Mouse (Mus musculus) hindbrain, embryonic 11.5 days (tissue): ENCODE measurements around the gene Gm38119. TPM values are rescaled to one million over a fixed set of nuclear protein-coding genes. Genes with fewer than 3 reads are reported as not detected.
"Not testable (repeated sequence)": the region's sequence is repeated elsewhere in the genome, so short reads cannot be mapped to it uniquely, and the experiment has no call there.

Source experiments
- ATAC-seq: fragments of 200-750 bp; cut with Nextera tagmentation; 2 replicates; pipeline ENCODE4 v1.8.0; 2017; ENCODE audit warnings: mild to moderate bottlenecking, moderate TSS enrichment, moderate library complexity; ENCODE audit not compliant: low FRiP score
- DNase-seq: peaks from one replicate; pipeline ENCODE4 v3.0.0-alpha.2; 2015; ENCODE audit warnings: low spot score
- H3K27ac ChIP-seq: fragments of 300-500 bp; sonication (generic); 2 replicates; pipeline ENCODE4 v1.5.1; 2014; ENCODE audit warnings: mild to moderate bottlenecking, low read depth, low read length
- H3K27me3 ChIP-seq: fragments of 300-500 bp; sonication (generic); 2 replicates; pipeline ENCODE4 v1.6.1; 2014; ENCODE audit warnings: mild to moderate bottlenecking, low read length, moderate library complexity, mixed read lengths; ENCODE audit not compliant: control insufficient read depth, insufficient read depth
- H3K36me3 ChIP-seq: fragments of 300-500 bp; sonication (generic); 2 replicates; pipeline ENCODE4 v1.6.1; 2014; ENCODE audit warnings: mild to moderate bottlenecking, low read length, moderate library complexity, mixed read lengths; ENCODE audit not compliant: control insufficient read depth, insufficient read depth
- H3K4me1 ChIP-seq: fragments of 300-500 bp; sonication (generic); replicated peaks from 2 replicates; pipeline ENCODE4 v1.6.1; 2014; ENCODE audit warnings: low read length, mixed read lengths; ENCODE audit not compliant: control insufficient read depth, insufficient read depth
- H3K4me2 ChIP-seq: fragments of 300-500 bp; sonication (generic); replicated peaks from 2 replicates; pipeline ENCODE4 v1.6.1; 2014; ENCODE audit warnings: mild to moderate bottlenecking, low read depth, low read length
- H3K4me3 ChIP-seq: fragments of 300-500 bp; sonication (generic); 2 replicates; pipeline ENCODE4 v1.5.1; 2014; ENCODE audit warnings: low read depth, low read length
- H3K9ac ChIP-seq: fragments of 300-500 bp; sonication (generic); 2 replicates; pipeline ENCODE4 v1.6.1; 2014; ENCODE audit warnings: low read depth, low read length
- H3K9me3 ChIP-seq: fragments of 300-500 bp; sonication (generic); 2 replicates; pipeline ENCODE4 v1.6.1; 2016; ENCODE audit warnings: low read length; ENCODE audit not compliant: control insufficient read depth
- WGBS: fragments of 180-500 bp; shearing (Covaris S2); extraction: QIAGEN DNeasy Blood & Tissue Kit; methylation state at CpG from one replicate; pipeline ENCODE4 v1.1.7; 2014; 5-methylcytosine and 5-hydroxymethylcytosine counted together
- polyA plus RNA-seq: library from polyadenylated mRNA; unstranded; fragments of >200 nt; fragmentation: Nextera tagmentation; extraction: Ambion mirVana; gene quantifications from 2 replicates; pipeline ENCODE4 v1.2.1, GENCODE M21; 2014

Gm38119 gene
- polyA plus RNA-seq, 1 experiment from 2014 or later: not detected

DNA sequence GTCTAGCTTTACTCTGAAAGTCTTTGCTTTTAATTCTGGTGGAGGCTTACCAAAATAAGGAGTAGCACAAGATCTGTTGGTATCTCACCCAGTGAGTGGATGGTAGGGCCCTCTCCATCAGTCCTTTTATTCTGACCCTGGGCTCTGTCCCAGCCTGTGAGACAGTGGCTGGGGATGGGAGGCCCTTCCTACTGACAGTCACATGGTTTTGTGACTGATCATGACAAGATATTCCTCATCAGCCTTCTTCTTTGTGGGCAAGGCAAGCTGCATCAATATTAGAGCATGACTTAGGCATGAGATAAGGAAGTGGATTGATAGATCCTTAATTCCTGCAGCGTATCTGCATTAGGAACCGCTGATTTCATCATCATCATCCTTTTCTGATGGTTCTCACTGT, 29.9 kb downstream of the Gm38119 start, which contains the start of gene Lce1e:
Gene Lce1e, minus strand, starts transcription at position 101 of the 400 bp plus-strand sequence.
- Histone ChIP-seq H3K9me3 (no peaks in the 10 kb centered on the region), H3K27me3 (no peaks in the 10 kb centered on the region), H3K4me2 (no peak within 1 kb of the TSS), H3K4me3 (no peak within 1 kb of the TSS), H3K4me1 (no peaks in the 10 kb centered on the region), H3K27ac (no peak within 1 kb of the TSS), H3K9ac (no peak within 1 kb of the TSS), H3K36me3 (no peaks in the 10 kb centered on the region)
- DNase-seq (no peak), ATAC-seq (no peak)
- WGBS: 85% methylated on average over 2 of the region's 2 CpGs

DNA sequence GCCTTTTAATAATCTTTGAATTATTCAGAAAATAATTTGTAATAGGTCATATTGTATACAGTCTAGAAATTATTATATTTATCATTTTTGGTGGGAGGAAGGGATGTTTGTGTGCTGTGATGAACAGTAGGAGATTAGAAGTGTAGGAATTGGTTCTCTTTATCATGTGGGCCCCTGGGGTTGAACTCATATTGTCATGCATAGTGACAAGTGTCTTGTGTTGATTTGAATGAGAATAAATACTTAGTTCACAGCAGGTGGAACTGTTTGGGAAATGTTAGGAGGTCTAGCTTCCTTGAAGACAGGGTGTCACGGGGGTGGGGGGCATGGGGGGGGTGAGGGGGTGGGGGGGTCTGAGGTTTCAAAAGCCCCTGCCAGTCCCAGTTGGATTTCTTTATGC, 44.3 kb downstream of the Gm38119 start:
- Histone ChIP-seq H3K4me1 (no peaks in the 10 kb centered on the region), H3K36me3 (no peaks in the 10 kb centered on the region), H3K4me3 (no peak overlapping the region), H3K27me3 (no peaks in the 10 kb centered on the region), H3K9me3 (no peaks in the 10 kb centered on the region), H3K4me2 (no peak overlapping the region), H3K27ac (no peak overlapping the region), H3K9ac (no peak overlapping the region)
- ATAC-seq (no peak), DNase-seq (no peak)
- 0% methylated on average over 1 of the region's 1 CpGs for WGBS

DNA sequence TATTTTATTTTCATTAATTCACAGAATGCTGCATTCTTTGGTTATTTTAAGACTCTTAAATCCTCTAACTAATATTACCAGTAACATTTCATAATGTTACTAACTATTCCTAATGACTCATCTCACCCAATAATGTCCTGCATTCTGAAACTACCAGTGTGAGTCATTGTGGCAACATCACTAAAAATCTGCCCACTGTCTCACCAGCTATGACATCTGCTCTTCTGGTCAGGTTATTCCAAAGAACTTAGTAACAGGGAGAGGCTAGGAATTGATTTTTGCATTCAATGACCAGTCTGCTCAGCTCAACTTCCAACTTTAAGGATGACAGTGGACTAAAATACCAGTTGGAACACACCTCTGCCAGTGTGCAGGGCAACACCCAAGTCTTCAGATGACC, 47.2 kb downstream of the Gm38119 start:
- no peak for ATAC-seq

DNA sequence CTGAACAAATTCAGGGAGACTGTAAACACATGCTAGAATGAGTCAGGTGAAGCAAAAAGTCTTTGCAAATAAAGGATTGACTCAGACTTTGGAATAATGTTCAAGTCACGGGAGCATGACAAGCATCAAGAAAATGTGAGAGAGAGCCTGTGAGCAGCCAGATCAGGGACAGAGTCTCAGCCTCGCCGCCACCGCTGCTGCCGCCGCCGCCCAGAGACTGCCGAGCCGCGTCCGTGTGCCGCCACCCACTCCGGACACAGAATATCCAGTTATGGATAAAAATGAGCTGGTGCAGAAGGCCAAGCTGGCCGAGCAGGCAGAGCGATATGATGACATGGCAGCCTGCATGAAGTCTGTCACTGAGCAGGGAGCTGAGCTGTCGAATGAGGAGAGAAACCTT, 49.7 kb downstream of the Gm38119 start:
- DNase-seq, H3K4me2 ChIP-seq, H3K4me3 ChIP-seq, ATAC-seq, H3K9ac ChIP-seq, H3K27ac ChIP-seq, H3K27me3 ChIP-seq, H3K4me1 ChIP-seq, H3K9me3 ChIP-seq, H3K36me3 ChIP-seq: not testable (repeated sequence)
- WGBS: 75% methylated on average over 16 of the region's 16 CpGs

More for the DNA sequence above, 47.2 kb downstream of the Gm38119 start:
- no peak overlapping the region for H3K4me2 ChIP-seq
- H3K9ac ChIP-seq: no peak overlapping the region
- no peak overlapping the region for H3K27ac ChIP-seq
- no peak overlapping the region for H3K4me3 ChIP-seq
- H3K27me3 ChIP-seq: no peaks in the 10 kb centered on the region
- no peak for DNase-seq
- no peaks in the 10 kb centered on the region for H3K9me3 ChIP-seq
- H3K4me1 ChIP-seq: no peaks in the 10 kb centered on the region
- H3K36me3 ChIP-seq: no peaks in the 10 kb centered on the region

Other genes with a start within 250 kb of the Gm38119 start
- gene Sprr4, start 238.6 kb downstream of the Gm38119 start, polyA plus RNA-seq: not detected in 2 replicates
- gene 2310046K23Rik, start 204.6 kb downstream of the Gm38119 start, polyA plus RNA-seq: not detected in 2 replicates
- not detected in 2 replicates for gene Ivl, start 165.4 kb downstream of the Gm38119 start, polyA plus RNA-seq
- gene Smcp, start 150.1 kb downstream of the Gm38119 start, polyA plus RNA-seq: not detected in 2 replicates
- not detected in 2 replicates for gene 2210017I01Rik, start 131.6 kb downstream of the Gm38119 start, polyA plus RNA-seq
- gene Lce6a, start 117.4 kb downstream of the Gm38119 start, polyA plus RNA-seq: not detected in 2 replicates
- gene Lce1a1, start 90.8 kb downstream of the Gm38119 start, polyA plus RNA-seq: not detected in 2 replicates
- not detected in 2 replicates for gene Lce1b, start 82.2 kb downstream of the Gm38119 start, polyA plus RNA-seq
- not detected in 2 replicates for gene Lce1a2, start 68.8 kb downstream of the Gm38119 start, polyA plus RNA-seq
- not detected in 2 replicates for gene Lce1c, start 59.8 kb downstream of the Gm38119 start, polyA plus RNA-seq
- gene Lce1d, start 51.9 kb downstream of the Gm38119 start, polyA plus RNA-seq: not detected in 2 replicates
- gene Lce1e, start 30.0 kb downstream of the Gm38119 start, polyA plus RNA-seq: not detected in 2 replicates
- gene Lce1f, start 18.7 kb downstream of the Gm38119 start, polyA plus RNA-seq: not detected in 2 replicates
- not detected in 2 replicates for gene Lce1g, start 13.2 kb upstream of the Gm38119 start, polyA plus RNA-seq
- gene Lce1h, start 26.0 kb upstream of the Gm38119 start, polyA plus RNA-seq: not detected in 2 replicates
- not detected in 2 replicates for gene Lce1i, start 39.8 kb upstream of the Gm38119 start, polyA plus RNA-seq
- gene Lce1j, start 51.4 kb upstream of the Gm38119 start, polyA plus RNA-seq: not detected in 2 replicates
- gene Lce1k, start 68.8 kb upstream of the Gm38119 start, polyA plus RNA-seq: not detected in 2 replicates
- gene Kprp, start 88.2 kb upstream of the Gm38119 start, polyA plus RNA-seq: not detected in 2 replicates
- not detected in 2 replicates for gene Lce1l, start 112.2 kb upstream of the Gm38119 start, polyA plus RNA-seq
- not detected in 2 replicates for gene 2310050C09Rik, start 131.1 kb upstream of the Gm38119 start, polyA plus RNA-seq
- not detected in 2 replicates for gene Lce3a, start 187.1 kb upstream of the Gm38119 start, polyA plus RNA-seq
- gene Lce3b, start 193.9 kb upstream of the Gm38119 start, polyA plus RNA-seq: not detected in 2 replicates
- not detected in 2 replicates for gene Lce3c, start 205.4 kb upstream of the Gm38119 start, polyA plus RNA-seq
- not detected in 2 replicates for gene Lce3d, start 218.3 kb upstream of the Gm38119 start, polyA plus RNA-seq
- not detected in 2 replicates for gene Lce3e, start 228.0 kb upstream of the Gm38119 start, polyA plus RNA-seq